Mouse (Mus musculus) frontal cortex, postnatal 14 days (tissue): ENCODE results near the gene Saa3.
"Not testable (repeated sequence)": the region's sequence is repeated elsewhere in the genome, so short reads cannot be mapped to it uniquely, and the experiment has no call there.

ENCODE experiments used
- DNase-seq, 2 experiments: peaks; one replicate each; pipeline ENCODE4 v3.0.0; 2022; ENCODE audit warnings: low spot score in 2 of 2

The Saa3 gene

DNA sequence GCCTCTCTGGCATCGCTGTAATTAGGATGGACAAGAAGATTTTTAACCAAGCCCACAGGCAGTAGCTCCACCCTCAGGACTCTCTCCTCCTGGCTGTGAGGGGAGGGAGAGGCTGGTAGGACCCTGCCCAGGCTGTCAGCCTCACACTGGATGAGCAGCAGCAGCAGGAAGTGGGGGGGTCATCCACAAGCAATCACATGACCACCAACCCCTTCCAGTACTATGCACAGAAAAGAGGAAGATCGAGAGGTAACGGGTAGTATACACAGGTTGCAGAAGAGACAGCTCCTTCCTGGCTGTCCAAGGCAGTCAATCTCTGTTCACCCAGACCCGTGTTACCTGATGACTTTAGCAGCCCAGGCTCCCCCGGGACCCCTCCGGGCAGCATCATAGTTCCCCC lies 3.2 kb downstream of the Saa3 start:
- no peak for DNase-seq

DNA sequence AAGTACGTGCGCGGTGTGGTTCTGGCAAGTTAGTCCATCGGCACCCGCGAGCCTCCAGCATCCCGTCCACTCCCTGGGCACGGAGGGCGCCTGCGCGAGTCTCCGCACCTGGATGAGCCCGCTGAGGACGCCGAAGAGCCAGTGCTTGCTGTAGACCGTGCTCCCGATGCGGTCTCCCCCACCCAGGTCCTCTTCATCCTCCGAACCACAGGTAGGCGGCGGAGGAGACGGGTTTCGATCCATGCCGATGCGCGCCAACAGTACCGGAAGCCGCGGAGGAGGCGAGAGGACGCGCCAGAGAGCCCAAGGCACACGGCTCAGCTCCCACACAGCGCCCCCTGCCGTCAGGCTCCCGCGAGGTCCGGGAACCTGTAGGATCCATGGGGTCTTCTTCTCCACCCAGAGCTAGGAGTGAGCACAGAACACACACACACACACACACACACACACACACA lies 5.1 kb downstream of the Saa3 start, which contains the start of gene Saal1:
TSS of gene Saal1 (minus strand) at position 291 of the 455 bp plus-strand sequence.
- peak; percentile 43 to 70 for DNase-seq

DNA sequence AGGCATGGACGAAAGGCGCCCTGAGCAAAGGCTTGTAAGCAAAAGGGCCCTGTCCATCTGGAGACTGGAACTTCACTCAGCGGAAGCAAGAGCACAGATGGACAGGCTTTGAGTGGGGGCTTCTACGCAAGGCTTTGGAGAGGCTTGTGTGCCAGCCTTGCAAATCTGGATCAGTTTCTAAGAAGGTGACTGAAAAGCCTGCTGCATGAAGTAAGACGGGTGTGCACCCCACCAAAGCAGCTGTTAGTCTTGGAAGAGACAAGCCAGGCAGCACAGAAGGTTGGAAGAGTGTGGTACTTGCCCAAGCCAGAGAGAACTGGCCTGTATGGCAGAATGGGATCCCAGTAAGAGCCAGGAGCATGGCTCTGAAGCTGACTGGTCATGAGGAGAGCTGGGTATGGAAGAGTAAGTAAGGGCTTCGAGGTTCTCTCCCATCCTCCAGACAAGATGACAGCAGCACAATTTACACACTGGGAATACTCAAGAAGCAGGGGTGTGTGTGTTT lies 14.9 kb downstream of the Saa3 start:
- no peak for DNase-seq

DNA sequence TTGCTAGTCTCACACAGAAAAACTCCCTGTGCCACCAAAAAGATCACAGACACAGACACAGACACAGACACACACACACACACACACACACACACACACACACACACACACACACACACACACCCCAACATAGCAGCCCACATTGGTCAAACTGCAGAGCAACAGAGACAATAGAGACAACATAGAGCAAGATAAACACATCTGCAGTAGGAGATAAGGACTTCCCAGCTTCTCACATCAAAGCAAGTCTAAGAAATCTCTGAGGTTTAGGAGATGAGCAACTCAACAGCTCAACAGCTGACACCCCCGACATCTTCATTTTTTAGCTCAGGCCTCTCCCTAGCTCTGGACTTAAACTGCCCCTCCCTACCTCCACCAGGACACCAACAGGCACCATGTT lies 18.7 kb downstream of the Saa3 start:
- DNase-seq, result no peak

DNA sequence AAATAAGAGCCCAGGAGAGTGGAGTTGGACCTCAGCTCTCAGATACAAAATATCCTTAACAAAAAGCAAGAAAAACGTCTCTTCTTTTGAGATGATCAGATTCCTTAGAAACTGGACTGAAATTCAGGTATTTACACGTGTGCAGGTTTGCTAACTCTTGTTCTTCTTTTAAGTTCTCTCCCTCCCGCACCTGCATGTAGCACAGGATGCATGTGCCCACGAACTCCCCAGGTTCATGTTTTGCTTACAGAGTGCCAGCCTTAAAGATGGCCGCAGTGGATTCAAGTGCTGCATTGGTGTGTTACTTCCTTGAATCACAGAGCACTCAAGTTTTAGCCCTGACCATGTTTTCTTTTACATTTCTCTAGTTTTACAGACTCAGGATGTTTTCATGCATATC lies 28.7 kb downstream of the Saa3 start:
- DNase-seq, result no peak

DNA sequence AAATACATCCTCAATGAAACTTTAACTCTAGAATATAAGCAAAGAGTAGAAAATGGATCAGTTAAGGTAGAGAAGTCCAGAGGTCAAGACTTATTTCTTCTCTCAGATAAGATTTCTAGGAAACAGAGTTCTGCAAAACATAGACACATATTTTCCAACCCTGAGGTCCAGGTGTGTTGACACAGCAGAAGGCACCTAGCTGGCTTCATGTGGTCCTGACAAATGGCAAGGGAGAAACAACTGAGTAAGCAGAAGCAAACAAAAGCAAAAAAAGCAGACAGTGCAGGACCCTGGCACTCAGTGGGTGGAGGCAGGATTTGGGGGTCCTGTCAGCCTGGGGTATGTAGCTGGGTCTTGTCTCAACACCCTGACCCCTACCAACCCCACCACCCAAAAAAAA lies 34.8 kb downstream of the Saa3 start:
- no peak for DNase-seq

DNA sequence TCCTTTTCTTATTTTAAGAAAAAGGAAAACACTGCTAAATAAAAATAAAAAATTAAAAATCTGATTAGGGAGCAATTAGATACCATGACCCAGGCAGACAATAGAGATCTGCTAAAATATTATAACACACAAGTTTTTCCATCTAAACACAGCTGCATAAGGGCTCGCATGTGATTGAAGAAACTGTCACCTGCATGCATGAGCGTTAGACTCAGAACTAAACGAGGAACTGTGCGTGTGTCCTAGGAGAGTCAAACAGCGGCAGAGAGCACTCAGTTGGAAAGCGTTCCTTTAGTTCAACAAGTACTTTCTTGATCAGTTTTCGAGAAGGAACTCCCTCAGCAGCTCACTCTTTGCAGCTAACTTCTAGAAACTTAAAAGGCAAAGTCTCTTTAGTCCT lies 36.5 kb downstream of the Saa3 start:
- DNase-seq, result not testable (repeated sequence)

DNA sequence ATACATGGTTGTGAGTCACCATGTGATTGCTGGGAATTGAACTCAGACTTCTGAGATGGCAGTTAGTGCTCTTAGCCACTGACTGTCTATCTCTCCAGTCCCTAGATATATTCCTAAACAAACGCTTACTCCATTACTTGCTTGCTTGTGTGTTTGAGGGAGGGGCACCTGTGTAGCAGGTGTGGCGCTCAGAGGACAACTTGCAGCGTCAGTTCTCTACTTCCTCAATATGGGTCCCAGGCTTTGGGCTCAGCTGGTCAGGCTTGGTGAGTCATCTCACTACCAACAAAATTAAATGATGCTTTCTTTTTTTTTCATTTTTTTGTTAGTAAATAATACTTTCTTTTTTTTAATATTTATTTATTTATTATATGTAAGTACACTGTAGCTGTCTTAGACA lies 37.1 kb downstream of the Saa3 start:
- no peak for DNase-seq

DNA sequence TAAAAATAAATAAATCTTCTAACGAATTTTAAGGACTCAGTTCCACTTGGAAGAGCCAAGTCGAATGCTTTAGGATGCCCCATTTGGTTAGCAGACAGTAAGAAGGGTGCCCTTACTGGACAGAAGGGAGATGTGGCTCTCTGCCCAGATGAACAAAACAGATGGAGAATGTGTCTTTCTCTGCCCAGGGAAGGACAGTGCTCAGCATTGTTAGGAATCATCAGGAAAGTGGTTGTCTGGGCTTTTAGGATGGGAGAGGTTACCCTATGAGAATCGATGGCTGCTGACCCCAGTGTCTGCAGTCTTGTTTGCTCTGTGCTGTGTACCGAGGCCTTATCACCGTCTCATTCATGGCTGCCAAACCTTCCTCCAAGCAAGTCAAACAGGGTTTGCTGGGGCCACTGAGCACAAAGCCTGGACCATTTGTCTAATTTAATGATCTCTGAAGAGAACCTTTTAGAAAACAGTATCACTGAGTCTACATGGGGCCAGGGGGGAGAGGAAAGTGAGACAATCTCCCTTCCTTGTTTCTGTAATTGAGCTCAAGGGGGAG lies 38.6 kb downstream of the Saa3 start:
- no peak for DNase-seq

DNA sequence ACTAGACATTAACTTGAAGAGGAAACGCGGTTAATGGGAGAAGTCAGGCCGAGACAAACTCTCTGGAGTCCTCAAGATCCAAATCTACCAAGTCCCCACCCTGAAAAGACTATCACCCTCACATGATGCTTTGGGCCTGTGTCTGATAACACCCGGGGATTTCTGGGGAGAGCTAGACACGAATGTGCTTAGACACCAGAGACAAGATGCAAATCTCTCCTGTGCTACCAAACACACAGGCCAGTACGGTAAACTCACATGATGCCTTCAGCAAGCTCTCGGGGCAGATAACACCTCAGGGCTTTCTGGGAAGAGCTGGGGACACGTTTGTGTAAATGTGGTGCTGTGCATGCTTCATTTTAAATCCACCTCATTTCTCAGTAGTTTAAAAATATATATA lies 39.6 kb downstream of the Saa3 start:
- no peak for DNase-seq

DNA sequence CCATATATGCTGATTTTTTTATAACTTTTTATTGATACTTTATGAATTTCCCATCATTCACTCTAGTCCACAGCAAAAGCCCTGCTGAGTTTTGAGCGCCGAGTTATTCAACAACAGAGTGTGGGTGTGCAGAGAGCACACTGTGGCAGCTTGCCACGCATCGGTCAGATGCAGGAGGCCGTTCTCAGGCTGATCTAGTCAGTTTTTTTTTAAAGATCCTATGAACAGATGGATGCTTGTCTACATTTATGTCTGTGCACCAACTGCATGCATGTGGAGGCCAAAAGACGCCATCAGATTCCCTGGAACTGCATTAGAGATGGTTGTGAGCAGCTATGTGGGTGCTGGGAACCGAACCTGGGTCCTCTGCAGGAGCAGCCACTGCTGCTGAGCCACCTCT lies 40.4 kb downstream of the Saa3 start:
- no peak for DNase-seq

DNA sequence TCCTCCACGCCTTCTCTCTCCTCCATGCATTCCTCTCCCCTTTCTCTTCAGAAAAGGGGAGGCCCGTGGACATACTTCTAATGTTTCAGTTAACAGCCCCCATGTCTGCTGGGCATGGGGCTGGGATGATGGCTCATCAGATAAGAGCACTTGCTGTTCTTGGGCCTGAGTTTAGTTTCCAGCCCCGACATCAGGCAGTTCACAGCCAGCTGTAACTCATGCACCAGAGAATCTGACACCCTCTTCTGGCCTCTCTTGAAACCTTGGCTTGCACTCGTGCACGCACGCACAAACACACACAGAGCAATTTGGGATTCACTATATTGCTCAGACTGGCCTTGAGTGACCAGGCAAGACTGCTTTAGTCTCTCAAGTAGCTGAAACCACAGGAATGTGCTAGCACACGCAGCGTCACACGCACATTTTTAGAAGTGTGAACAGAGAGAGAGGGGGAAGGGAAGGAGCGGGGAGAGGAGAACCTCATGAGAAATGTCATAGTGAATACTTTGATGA lies 43.3 kb downstream of the Saa3 start, which contains the start of gene Tph1:
TSS of gene Tph1 (minus strand) at position 378 of the 513 bp plus-strand sequence.
- DNase-seq, result no peak

DNA sequence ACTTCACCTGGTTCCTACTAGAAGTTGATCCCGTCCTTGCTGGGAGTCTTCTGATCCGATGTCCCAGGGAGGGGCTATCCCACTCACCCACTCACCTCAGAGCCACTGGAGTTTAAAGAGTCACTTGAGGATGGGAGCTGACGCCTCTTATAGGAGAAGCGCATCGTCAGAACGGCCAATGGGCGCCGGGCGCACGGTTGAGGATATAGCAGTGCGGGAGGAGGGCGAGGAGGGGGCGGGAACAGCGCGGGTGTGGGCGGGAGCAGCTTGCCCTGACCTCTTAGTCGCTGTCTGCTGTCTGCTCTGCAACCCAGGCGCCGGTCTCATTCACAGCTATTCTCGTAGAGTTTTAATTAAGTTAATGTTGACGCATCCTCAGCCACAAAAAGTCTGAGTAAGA lies 48.2 kb downstream of the Saa3 start:
- no peak for DNase-seq

DNA sequence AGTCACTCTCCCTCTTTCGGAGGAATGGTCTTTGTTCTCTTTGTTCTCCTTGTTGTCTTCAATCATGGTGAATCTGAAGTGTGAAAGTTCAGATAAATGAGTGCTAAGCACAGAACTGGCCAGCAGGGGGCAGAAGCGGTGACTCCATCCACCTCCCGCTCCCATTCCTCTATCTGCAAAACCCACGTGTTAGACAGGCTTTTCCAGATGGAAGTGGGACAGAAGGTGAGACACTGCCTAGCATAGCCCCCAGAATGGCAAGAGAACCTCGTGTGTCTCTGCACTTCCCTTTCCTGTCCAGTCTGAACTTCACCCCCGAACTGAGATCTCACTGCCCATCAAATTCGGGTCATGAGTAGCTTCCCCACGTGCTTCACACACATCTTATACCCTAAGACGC lies 50.3 kb downstream of the Saa3 start:
- DNase-seq, result no peak
